Mouse (Mus musculus) cortical plate, adult 2 months (tissue): ENCODE results near the gene Bmp6.

Source experiments
- CTCF ChIP-seq: fragments of 200-500 bp; IDR thresholded peaks from 2 replicates; pipeline ENCODE4 v1.5.1; 2011; ENCODE audit warnings: mild to moderate bottlenecking, control low read depth, low read length; ENCODE audit not compliant: insufficient read depth; ENCODE audit errors: extremely low read depth
- POLR2A ChIP-seq: fragments of 200-500 bp; IDR thresholded peaks from 2 replicates; pipeline ENCODE4 v1.6.1; 2011; ENCODE audit warnings: mild to moderate bottlenecking, low read length, control low read depth; ENCODE audit not compliant: insufficient read depth; ENCODE audit errors: extremely low read depth

- TF ChIP-seq CTCF, result no peak
- no peak for TF ChIP-seq POLR2A
These were observed 171.7 kb downstream of the Bmp6 start for GRCm38 (mm10) chr13:38516582-38516981.
